Mouse (Mus musculus) liver, embryonic 14.5 days (tissue): ENCODE data around the gene P4htm.

Experiments used
- CTCF ChIP-seq: IDR thresholded peaks from 2 replicates; pipeline ENCODE4 v1.5.1; 2016; ENCODE audit warnings: antibody characterized with exemption, low read depth, control low read depth
- EP300 ChIP-seq: IDR thresholded peaks from 2 replicates; pipeline ENCODE4 v1.6.1; 2016; ENCODE audit warnings: antibody characterized with exemption, low read depth

DNA sequence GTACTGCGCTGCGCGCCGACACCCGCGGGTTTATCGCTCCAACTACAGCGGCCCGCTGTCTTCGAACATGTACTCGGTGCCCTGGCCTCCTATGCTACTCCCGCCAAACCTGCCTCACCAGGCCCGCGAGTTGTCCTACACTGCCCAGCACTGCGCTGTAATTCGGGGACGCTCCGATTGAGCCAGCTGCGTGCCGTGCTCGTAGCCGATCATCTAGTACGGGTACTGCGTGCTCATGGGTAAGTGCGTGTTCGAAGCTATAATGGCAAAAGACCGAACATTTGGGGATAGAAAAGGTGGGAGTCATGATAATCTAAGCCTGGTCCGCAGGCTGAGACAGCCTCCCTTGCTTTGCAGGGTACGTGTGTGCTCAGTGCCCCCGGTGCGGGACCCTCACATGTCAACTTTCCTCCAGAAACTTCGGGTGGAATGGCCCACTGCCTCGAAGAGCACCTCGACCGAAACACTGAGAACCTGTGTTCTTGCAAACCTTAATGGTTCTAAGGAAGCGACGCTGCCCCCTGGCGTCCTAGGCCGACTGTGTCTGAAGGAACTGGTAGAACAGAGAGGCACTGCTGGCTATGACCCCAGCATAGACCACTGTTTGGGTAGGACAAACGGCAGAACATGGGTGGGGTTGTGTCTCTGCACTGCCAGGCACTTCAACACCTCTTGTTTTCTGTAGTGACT lies 27.1 kb downstream of the P4htm start:
- TF ChIP-seq EP300 (no peak), CTCF (peak; percentile 93)
